Mouse (Mus musculus) thymus, postnatal 25 days (tissue): ENCODE results near the gene Pde4d.

Source experiments
- DNase-seq: peaks from one replicate; pipeline ENCODE4 v3.0.0; 2022

The Pde4d gene

GRCm38 (mm10) chr13:108449116-108450097 lies at the start of gene Pde4d:
Pde4d (plus strand) TSS chr13:108449948.
- DNase-seq, result no peak

- DNase-seq, result no peak
These were observed 46.6 kb upstream of the Pde4d start for GRCm38 (mm10) chr13:108403197-108403596.

- DNase-seq, result no peak
These were observed 45.4 kb upstream of the Pde4d start for GRCm38 (mm10) chr13:108404372-108404771.

GRCm38 (mm10) chr13:108415464-108415863 lies 34.3 kb upstream of the Pde4d start:
- no peak for DNase-seq

GRCm38 (mm10) chr13:108418741-108419507 lies 30.8 kb upstream of the Pde4d start:
- DNase-seq, result no peak

GRCm38 (mm10) chr13:108426322-108426721 lies 23.4 kb upstream of the Pde4d start:
- no peak for DNase-seq

- DNase-seq, result no peak
These were observed 20.9 kb upstream of the Pde4d start for GRCm38 (mm10) chr13:108428809-108429208.

- DNase-seq, result no peak
These were observed 20.1 kb upstream of the Pde4d start for GRCm38 (mm10) chr13:108429623-108430022.

- no peak for DNase-seq
These were observed 18.0 kb upstream of the Pde4d start for GRCm38 (mm10) chr13:108431776-108432175.

- no peak for DNase-seq
These were observed 14.1 kb upstream of the Pde4d start for GRCm38 (mm10) chr13:108435687-108436086.

GRCm38 (mm10) chr13:108437424-108437823 lies 12.3 kb upstream of the Pde4d start:
- no peak for DNase-seq

- DNase-seq, result no peak
These were observed 10.7 kb upstream of the Pde4d start for GRCm38 (mm10) chr13:108439012-108439411.

GRCm38 (mm10) chr13:108448348-108448931 lies 1.3 kb upstream of the Pde4d start:
- no peak for DNase-seq

GRCm38 (mm10) chr13:108451122-108451521 lies 1.4 kb downstream of the Pde4d start:
- DNase-seq, result no peak

- DNase-seq, result no peak
These were observed 3.5 kb downstream of the Pde4d start for GRCm38 (mm10) chr13:108453064-108453919.

- no peak for DNase-seq
These were observed 12.8 kb downstream of the Pde4d start for GRCm38 (mm10) chr13:108462518-108462917.

- DNase-seq, result no peak
These were observed 16.0 kb downstream of the Pde4d start for GRCm38 (mm10) chr13:108465755-108466154.

GRCm38 (mm10) chr13:108467046-108467445 lies 17.3 kb downstream of the Pde4d start:
- DNase-seq, result no peak

GRCm38 (mm10) chr13:108480451-108480850 lies 30.7 kb downstream of the Pde4d start:
- DNase-seq, result no peak

GRCm38 (mm10) chr13:108485036-108485435 lies 35.3 kb downstream of the Pde4d start:
- no peak for DNase-seq

- DNase-seq, result no peak
These were observed 37.3 kb downstream of the Pde4d start for GRCm38 (mm10) chr13:108487066-108487465.

GRCm38 (mm10) chr13:108489825-108490224 lies 40.1 kb downstream of the Pde4d start:
- DNase-seq, result no peak
